Mouse (Mus musculus) liver, embryonic 16.5 days (tissue): ENCODE measurements at regions not wholly inside any gene's neighbourhood (a gene's known extent, or its start where the extent isn't known, plus 50 kb on each side); places are given as distances from the start of the nearest gene placed in this dataset.

Experiments used
- ATAC-seq: fragments of 200-750 bp; cut with Nextera tagmentation; 2 replicates; pipeline ENCODE4 v1.8.0; 2017; ENCODE audit warnings: low read depth, mild to moderate bottlenecking, moderate number of reproducible peaks, moderate library complexity
- H3K27ac ChIP-seq: fragments of 300-500 bp; sonication (generic); 2 replicates; pipeline ENCODE4 v1.5.1; 2014; ENCODE audit warnings: mild to moderate bottlenecking, low read length
- H3K27me3 ChIP-seq: fragments of 300-500 bp; sonication (generic); 2 replicates; pipeline ENCODE4 v1.6.1; 2014; ENCODE audit warnings: low read depth, low read length, mixed read lengths; ENCODE audit not compliant: control insufficient read depth, insufficient read depth
- H3K36me3 ChIP-seq: fragments of 300-500 bp; sonication (generic); 2 replicates; pipeline ENCODE4 v1.6.1; 2014; ENCODE audit warnings: mild to moderate bottlenecking; ENCODE audit not compliant: control insufficient read depth, insufficient read depth
- H3K4me1 ChIP-seq: fragments of 300-500 bp; sonication (generic); 2 replicates; pipeline ENCODE4 v1.6.1; 2014; ENCODE audit warnings: low read depth, low read length, mixed read lengths; ENCODE audit not compliant: control insufficient read depth
- H3K4me2 ChIP-seq: fragments of 300-500 bp; sonication (generic); 2 replicates; pipeline ENCODE4 v1.6.1; 2014; ENCODE audit warnings: low read depth, low read length, mixed read lengths
- H3K4me3 ChIP-seq: fragments of 300-500 bp; sonication (generic); 2 replicates; pipeline ENCODE4 v1.5.1; 2014; ENCODE audit warnings: low read depth, mild to moderate bottlenecking, low read length
- H3K9ac ChIP-seq: fragments of 300-500 bp; sonication (generic); 2 replicates; pipeline ENCODE4 v1.6.1; 2014; ENCODE audit warnings: low read depth, low read length
- H3K9me3 ChIP-seq: fragments of 300-500 bp; sonication (generic); replicated peaks from 2 replicates; pipeline ENCODE4 v1.6.1; 2016; ENCODE audit warnings: low read length; ENCODE audit not compliant: control insufficient read depth
- WGBS: fragments of 180-500 bp; shearing (Covaris S2); extraction: QIAGEN DNeasy Blood & Tissue Kit; methylation state at CpG from one replicate; pipeline ENCODE4 v1.1.7; 2014; ENCODE audit not compliant: insufficient replicate concordance; 5-methylcytosine and 5-hydroxymethylcytosine counted together

DNA sequence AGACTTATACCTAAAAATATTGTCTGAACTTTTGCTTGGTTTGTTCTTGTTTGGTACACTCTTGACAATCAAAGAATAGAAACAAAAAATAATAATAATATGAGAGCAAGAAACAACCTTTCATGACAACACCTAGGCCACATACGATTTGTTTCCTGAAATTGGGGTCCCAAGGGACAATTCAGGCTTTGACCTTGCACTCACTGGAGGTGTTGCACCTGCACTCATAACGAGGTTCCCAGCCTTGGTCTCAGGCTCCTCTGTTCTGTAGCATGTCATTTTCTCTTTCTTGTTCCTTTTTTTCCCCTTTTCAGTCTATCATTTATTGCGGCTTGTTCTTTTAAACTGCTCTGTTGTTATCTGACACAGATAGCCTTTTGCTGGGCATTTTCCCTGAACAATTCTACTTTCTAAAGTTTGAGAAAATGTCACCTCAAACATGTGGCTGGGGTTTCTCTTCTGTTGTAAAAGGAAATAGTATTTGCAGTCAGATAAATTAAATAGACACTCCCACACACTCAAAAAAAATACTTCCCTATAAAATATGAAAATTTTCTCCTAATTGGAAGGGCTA is 585.9 kb upstream of the B3galt2 start:
- ATAC-seq = no peak
- no peaks in the 10 kb centered on the region for H3K4me1 ChIP-seq
- no peaks in the 10 kb centered on the region for H3K27me3 ChIP-seq
- H3K9ac ChIP-seq = no peak overlapping the region
- H3K36me3 ChIP-seq = no peaks in the 10 kb centered on the region
- H3K27ac ChIP-seq = no peak overlapping the region
- WGBS = 46% methylated on average over 3 of the region's 3 CpGs
- H3K4me2 ChIP-seq = no peak overlapping the region
- no peaks in the 10 kb centered on the region for H3K9me3 ChIP-seq
- no peak overlapping the region for H3K4me3 ChIP-seq

GRCm38 (mm10) chr1:143060698-143061576 is 579.5 kb upstream of the B3galt2 start:
- Histone ChIP-seq H3K9me3 (no peaks in the 10 kb centered on the region), H3K27me3 (no peaks in the 10 kb centered on the region), H3K27ac (no peak overlapping the region), H3K36me3 (no peaks in the 10 kb centered on the region), H3K4me2 (no peak overlapping the region), H3K9ac (no peak overlapping the region), H3K4me1 (no peaks in the 10 kb centered on the region), H3K4me3 (no peak overlapping the region)
- no peak for ATAC-seq
- WGBS = 48% methylated on average over 4 of the region's 4 CpGs

- Histone ChIP-seq H3K27me3 (no peaks in the 10 kb centered on the region), H3K9ac (no peak overlapping the region), H3K36me3 (no peaks in the 10 kb centered on the region), H3K4me1 (no peaks in the 10 kb centered on the region), H3K27ac (no peak overlapping the region), H3K4me3 (no peak overlapping the region), H3K4me2 (no peak overlapping the region), H3K9me3 (no peaks in the 10 kb centered on the region)
- no peak for ATAC-seq
Measured at GRCm38 (mm10) chr1:143065493-143065892, 575.0 kb upstream of the B3galt2 start.

- no peak for ATAC-seq
- Histone ChIP-seq H3K4me2 (no peak overlapping the region), H3K4me3 (no peak overlapping the region), H3K9me3 (no peaks in the 10 kb centered on the region), H3K4me1 (no peaks in the 10 kb centered on the region), H3K27ac (no peak overlapping the region), H3K27me3 (no peaks in the 10 kb centered on the region), H3K9ac (no peak overlapping the region), H3K36me3 (no peaks in the 10 kb centered on the region)
- 54% methylated on average over 3 of the region's 3 CpGs for WGBS
Measured at GRCm38 (mm10) chr1:143071781-143072382, 568.6 kb upstream of the B3galt2 start.

DNA sequence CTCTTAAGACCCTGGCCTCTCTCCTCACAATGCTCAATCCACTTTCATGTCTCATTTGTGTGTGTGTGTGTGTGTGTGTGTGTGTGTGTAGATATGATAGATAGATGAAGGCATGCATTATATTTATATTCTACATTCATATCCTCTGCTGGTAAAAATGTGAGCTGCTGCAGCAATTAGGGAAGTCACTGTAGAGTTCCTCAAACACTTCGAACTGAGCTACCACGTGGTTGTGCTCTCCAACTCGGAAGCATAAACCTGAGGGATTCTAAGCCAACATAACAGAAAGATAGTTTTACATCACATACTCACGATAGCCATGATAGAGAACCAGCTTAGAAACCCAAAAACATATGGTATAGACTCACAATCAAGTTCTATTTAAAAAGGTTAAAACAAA is 565.5 kb upstream of the B3galt2 start:
- Histone ChIP-seq H3K9me3 (no peaks in the 10 kb centered on the region), H3K36me3 (no peaks in the 10 kb centered on the region), H3K9ac (no peak overlapping the region), H3K4me2 (no peak overlapping the region), H3K27ac (no peak overlapping the region), H3K27me3 (no peaks in the 10 kb centered on the region), H3K4me3 (no peak overlapping the region), H3K4me1 (no peaks in the 10 kb centered on the region)
- ATAC-seq = no peak
- WGBS = 37% methylated on average over 4 of the region's 4 CpGs

- no peaks in the 10 kb centered on the region for H3K4me1 ChIP-seq
- no peak for ATAC-seq
- H3K36me3 ChIP-seq = no peaks in the 10 kb centered on the region
- no peaks in the 10 kb centered on the region for H3K27me3 ChIP-seq
- no peak overlapping the region for H3K4me2 ChIP-seq
- H3K27ac ChIP-seq = no peak overlapping the region
- H3K9me3 ChIP-seq = no peaks in the 10 kb centered on the region
- no peak overlapping the region for H3K9ac ChIP-seq
- WGBS = 65% methylated on average over 2 of the region's 2 CpGs
- no peak overlapping the region for H3K4me3 ChIP-seq
Measured at GRCm38 (mm10) chr1:143080441-143080840, 560.0 kb upstream of the B3galt2 start.

DNA sequence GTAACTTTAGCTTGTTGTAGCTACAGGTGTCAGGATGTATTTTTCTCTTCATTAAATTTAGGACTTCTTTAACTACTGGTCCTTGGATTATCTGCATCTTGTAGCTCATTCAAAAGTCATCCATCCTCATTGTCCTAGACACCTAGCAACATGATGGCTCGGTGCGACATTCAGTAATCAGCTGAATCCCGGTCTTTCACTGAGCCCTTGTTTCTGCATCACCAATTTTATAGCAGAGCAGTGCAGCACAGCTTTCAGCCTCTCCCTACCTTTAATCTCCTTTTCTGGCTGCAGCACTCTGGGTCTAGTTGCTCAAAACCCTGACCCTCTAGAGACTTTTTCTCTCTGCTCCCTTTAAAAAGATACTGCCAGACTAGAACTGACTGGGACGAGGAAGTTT is 543.6 kb upstream of the B3galt2 start:
- H3K9me3 ChIP-seq = no peaks in the 10 kb centered on the region
- WGBS = 73% methylated on average over 4 of the region's 4 CpGs
- no peak overlapping the region for H3K9ac ChIP-seq
- ATAC-seq = no peak
- no peak overlapping the region for H3K4me2 ChIP-seq
- H3K36me3 ChIP-seq = no peaks in the 10 kb centered on the region
- H3K4me1 ChIP-seq = no peaks in the 10 kb centered on the region
- no peak overlapping the region for H3K27ac ChIP-seq
- no peaks in the 10 kb centered on the region for H3K27me3 ChIP-seq
- H3K4me3 ChIP-seq = no peak overlapping the region

GRCm38 (mm10) chr1:143098307-143098706 is 542.2 kb upstream of the B3galt2 start:
- Histone ChIP-seq H3K27me3 (no peaks in the 10 kb centered on the region), H3K4me2 (no peak overlapping the region), H3K4me3 (no peak overlapping the region), H3K4me1 (no peaks in the 10 kb centered on the region), H3K9me3 (no peaks in the 10 kb centered on the region), H3K27ac (no peak overlapping the region), H3K9ac (no peak overlapping the region), H3K36me3 (no peaks in the 10 kb centered on the region)
- no peak for ATAC-seq

- Histone ChIP-seq H3K4me1 (no peaks in the 10 kb centered on the region), H3K4me3 (no peak overlapping the region), H3K36me3 (no peaks in the 10 kb centered on the region), H3K9ac (no peak overlapping the region), H3K9me3 (no peaks in the 10 kb centered on the region), H3K27ac (no peak overlapping the region), H3K4me2 (no peak overlapping the region), H3K27me3 (no peaks in the 10 kb centered on the region)
- no peak for ATAC-seq
Measured at GRCm38 (mm10) chr1:143122185-143122584, 518.3 kb upstream of the B3galt2 start.
